Mouse (Mus musculus): ENCODE data around the gene Slc35c2. TPM values are rescaled to one million over a fixed set of nuclear protein-coding genes. Genes with fewer than 3 reads are reported as not detected.

Slc35c2 gene
- polyA plus RNA-seq, 1 experiment: 64.1 TPM

DNA sequence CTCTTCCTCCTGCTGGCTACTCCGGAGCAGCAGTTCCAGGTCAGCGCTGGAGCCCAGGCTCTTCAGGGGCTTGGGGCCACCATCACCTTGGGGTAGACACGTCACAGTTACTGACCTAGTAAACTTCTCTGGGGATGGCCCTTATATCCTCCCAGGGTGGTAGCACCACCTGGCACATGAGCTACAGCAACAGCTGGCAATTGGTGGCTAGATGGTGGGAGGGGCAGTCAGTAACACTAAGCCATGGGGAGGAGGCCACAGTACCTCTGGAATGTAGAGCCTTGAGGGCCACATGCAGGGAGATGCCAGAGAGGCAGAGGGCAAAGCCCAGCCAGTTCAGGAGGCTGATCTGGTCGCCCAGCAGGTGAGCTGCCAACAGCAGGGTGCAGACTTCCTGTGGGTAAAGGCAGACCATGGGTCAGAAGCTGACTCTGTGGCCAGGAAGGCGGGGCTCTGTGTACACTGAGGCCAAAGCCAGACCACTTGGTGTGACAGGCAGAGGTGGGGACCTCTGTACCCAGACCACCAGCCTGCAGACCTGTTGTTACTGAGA lies 10.4 kb downstream of the Slc35c2 start:
- Histone ChIP-seq H3K27ac (ENCODE audit: insufficient read depth, low read depth, low read length) (no peak overlapping the region), H3K36me3 (ENCODE audit: control insufficient read depth, insufficient read depth, low read length) (no peaks in the 10 kb centered on the region), H3K4me3 (ENCODE audit: insufficient read depth, low read depth, low read length) (no peak overlapping the region), H3K27me3 (replicated peaks; ENCODE audit: control insufficient read depth, insufficient read depth, low read length) (no peaks in the 10 kb centered on the region), H3K4me1 (ENCODE audit: control insufficient read depth, insufficient read depth, low read length) (no peaks in the 10 kb centered on the region)
- 79% methylated on average over 5 of the region's 5 CpGs for WGBS
- TF ChIP-seq CTCF (conservative IDR thresholded peaks at IDR 0.05; ENCODE audit: insufficient read depth, insufficient read length, low read depth, low read length): no peak
- no peak for TF ChIP-seq POLR2A (IDR thresholded peaks at IDR 0.05; ENCODE audit: low read depth, low read length)
- DNase-seq: peak; percentile 49

DNA sequence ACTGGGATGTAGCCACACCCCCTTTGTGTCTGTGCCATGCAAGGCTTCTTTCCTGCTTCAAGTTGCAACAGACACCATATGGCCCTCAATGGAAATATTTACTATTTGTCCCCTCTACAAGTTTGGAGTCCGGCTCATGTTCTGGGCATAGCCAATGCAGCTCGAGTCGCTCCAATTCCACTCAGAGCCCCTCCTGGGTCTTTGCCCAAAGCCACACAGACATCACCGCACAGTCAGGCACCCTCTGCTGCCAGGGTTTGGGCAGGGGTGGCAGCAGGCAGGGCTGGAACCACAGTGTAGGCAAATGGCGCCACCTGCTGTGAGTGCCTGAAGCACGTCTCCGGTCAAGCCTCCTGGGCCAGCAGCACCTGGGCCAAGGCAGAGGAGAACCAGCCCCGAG lies 11.8 kb downstream of the Slc35c2 start:
- WGBS: 26% methylated on average over 8 of the region's 8 CpGs
- H3K27me3 ChIP-seq (replicated peaks; ENCODE audit: control insufficient read depth, insufficient read depth, low read length): no peaks in the 10 kb centered on the region
- peak; percentile 76 for DNase-seq

DNA sequence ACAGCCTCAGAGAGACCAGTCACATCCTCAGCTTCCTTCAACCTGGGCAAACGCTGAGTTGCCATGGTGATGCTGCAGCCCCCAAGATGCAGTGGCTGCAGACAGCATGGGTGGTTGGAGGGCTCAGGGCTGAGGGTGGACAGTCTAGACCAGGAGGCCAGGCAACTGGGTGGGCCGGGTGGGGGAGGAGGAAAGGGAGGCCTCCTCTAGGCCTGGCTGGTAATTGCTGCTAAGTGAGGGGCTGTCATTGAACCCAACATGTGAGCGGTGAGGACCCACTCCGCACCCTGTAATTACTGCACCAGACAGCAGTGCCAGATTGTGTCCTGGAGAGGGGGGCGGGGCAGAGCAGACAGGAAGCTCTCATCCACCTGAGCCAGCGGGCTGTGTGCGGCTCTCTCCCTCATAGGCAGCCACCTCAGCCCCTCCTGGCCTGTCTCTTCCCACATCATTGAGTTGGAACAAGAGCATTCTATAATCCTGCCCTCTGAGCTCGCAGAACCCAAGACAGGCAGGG lies 12.5 kb downstream of the Slc35c2 start:
- no peak for DNase-seq
- WGBS: 45% methylated on average over 8 of the region's 8 CpGs
- H3K4me3 ChIP-seq (ENCODE audit: insufficient read depth, low read depth, low read length): no peak overlapping the region
- no peak for TF ChIP-seq CTCF (conservative IDR thresholded peaks at IDR 0.05; ENCODE audit: insufficient read depth, insufficient read length, low read depth, low read length)
- H3K36me3 ChIP-seq (ENCODE audit: control insufficient read depth, insufficient read depth, low read length): no peaks in the 10 kb centered on the region
- H3K4me1 ChIP-seq (ENCODE audit: control insufficient read depth, insufficient read depth, low read length): no peaks in the 10 kb centered on the region
- H3K27ac ChIP-seq (ENCODE audit: insufficient read depth, low read depth, low read length): no peak overlapping the region
- no peaks in the 10 kb centered on the region for H3K27me3 ChIP-seq (replicated peaks; ENCODE audit: control insufficient read depth, insufficient read depth, low read length)

More for the DNA sequence above, 11.8 kb downstream of the Slc35c2 start:
- H3K4me3 ChIP-seq (ENCODE audit: insufficient read depth, low read depth, low read length): no peak overlapping the region
- H3K27ac ChIP-seq (ENCODE audit: insufficient read depth, low read depth, low read length): no peak overlapping the region
- no peaks in the 10 kb centered on the region for H3K4me1 ChIP-seq (ENCODE audit: control insufficient read depth, insufficient read depth, low read length)
- TF ChIP-seq POLR2A (IDR thresholded peaks at IDR 0.05; ENCODE audit: low read depth, low read length) (no peak), CTCF (conservative IDR thresholded peaks at IDR 0.05; ENCODE audit: insufficient read depth, insufficient read length, low read depth, low read length) (peak; percentile 90)
- H3K36me3 ChIP-seq (ENCODE audit: control insufficient read depth, insufficient read depth, low read length): no peaks in the 10 kb centered on the region

DNA sequence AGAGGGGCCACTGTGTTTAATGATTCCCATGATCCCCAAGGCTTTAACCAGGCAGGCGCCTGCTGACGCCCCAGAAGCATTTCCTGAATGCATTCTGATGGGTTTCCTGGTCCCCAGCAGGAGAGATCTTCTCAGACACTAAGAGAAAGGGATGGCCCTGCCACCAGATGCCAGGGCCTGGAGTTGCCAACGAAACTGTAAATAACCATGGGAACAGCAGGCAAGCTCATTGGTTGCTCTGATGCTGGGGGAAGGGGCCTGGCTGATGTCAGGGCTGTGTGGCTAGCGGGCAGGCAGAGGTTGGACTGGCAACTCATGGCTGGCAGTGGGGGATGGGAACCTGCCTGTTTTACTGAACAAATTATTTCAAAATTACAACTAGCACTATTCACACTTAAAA lies 14.1 kb downstream of the Slc35c2 start:
- WGBS: 62% methylated on average over 4 of the region's 4 CpGs
- Histone ChIP-seq H3K36me3 (ENCODE audit: control insufficient read depth, insufficient read depth, low read length) (no peaks in the 10 kb centered on the region), H3K27ac (ENCODE audit: insufficient read depth, low read depth, low read length) (no peak overlapping the region), H3K4me1 (ENCODE audit: control insufficient read depth, insufficient read depth, low read length) (no peaks in the 10 kb centered on the region), H3K4me3 (ENCODE audit: insufficient read depth, low read depth, low read length) (no peak overlapping the region), H3K27me3 (replicated peaks; ENCODE audit: control insufficient read depth, insufficient read depth, low read length) (no peaks in the 10 kb centered on the region)
- TF ChIP-seq POLR2A (IDR thresholded peaks at IDR 0.05; ENCODE audit: low read depth, low read length): no peak
- TF ChIP-seq CTCF (conservative IDR thresholded peaks at IDR 0.05; ENCODE audit: insufficient read depth, insufficient read length, low read depth, low read length): no peak
- no peak for DNase-seq

DNA sequence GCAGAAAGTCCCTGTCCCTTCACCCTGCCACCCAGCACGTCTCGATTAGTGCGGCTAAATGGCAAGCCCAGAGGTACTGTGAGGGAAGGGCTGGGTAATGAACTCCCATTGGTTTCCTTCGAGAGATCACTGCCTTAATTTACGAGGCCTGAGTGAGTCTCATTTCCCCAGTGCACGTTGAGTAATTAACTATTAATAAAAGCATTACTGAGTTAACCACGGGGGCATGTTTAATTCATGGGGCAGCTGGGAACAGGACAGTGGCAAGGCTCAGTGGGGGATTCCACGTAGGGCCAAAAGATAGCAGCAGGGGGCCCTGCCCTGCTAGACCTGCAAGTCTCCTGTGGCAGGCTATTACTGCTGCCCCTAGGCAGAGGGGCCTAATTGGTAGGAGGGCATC lies 16.3 kb downstream of the Slc35c2 start:
- H3K27me3 ChIP-seq (replicated peaks; ENCODE audit: control insufficient read depth, insufficient read depth, low read length): no peaks in the 10 kb centered on the region
- TF ChIP-seq CTCF (conservative IDR thresholded peaks at IDR 0.05; ENCODE audit: insufficient read depth, insufficient read length, low read depth, low read length) (no peak), POLR2A (IDR thresholded peaks at IDR 0.05; ENCODE audit: low read depth, low read length) (no peak)
- no peak for DNase-seq
- no peaks in the 10 kb centered on the region for H3K36me3 ChIP-seq (ENCODE audit: control insufficient read depth, insufficient read depth, low read length)
- 12% methylated on average over 8 of the region's 8 CpGs for WGBS
- H3K4me3 ChIP-seq (ENCODE audit: insufficient read depth, low read depth, low read length): no peak overlapping the region
- H3K4me1 ChIP-seq (ENCODE audit: control insufficient read depth, insufficient read depth, low read length): no peaks in the 10 kb centered on the region
- H3K27ac ChIP-seq (ENCODE audit: insufficient read depth, low read depth, low read length): no peak overlapping the region

DNA sequence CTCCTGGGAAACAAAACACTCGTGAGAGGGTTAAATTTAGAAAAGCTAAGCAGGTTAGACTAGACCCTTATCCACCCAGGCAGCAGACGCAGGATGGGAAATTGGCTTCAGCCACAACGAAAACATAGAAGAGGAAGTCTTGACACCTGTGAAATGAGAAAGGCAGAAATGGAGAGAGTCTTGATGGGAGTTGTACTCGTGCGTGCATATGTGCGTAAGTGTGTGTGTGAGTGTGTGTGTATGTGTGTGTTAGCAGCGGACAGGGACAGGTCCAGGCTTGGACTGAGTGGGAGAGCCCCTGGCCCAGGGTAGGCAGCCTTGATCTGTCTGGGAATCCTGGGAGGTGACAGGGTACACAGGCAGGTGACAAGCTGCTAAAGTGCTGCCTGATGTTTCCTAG lies 16.8 kb downstream of the Slc35c2 start:
- no peak for DNase-seq
- WGBS: 34% methylated on average over 7 of the region's 7 CpGs
- no peak for TF ChIP-seq CTCF (conservative IDR thresholded peaks at IDR 0.05; ENCODE audit: insufficient read depth, insufficient read length, low read depth, low read length)
- TF ChIP-seq POLR2A (IDR thresholded peaks at IDR 0.05; ENCODE audit: low read depth, low read length): no peak
- no peaks in the 10 kb centered on the region for H3K27me3 ChIP-seq (replicated peaks; ENCODE audit: control insufficient read depth, insufficient read depth, low read length)
- no peaks in the 10 kb centered on the region for H3K4me1 ChIP-seq (ENCODE audit: control insufficient read depth, insufficient read depth, low read length)
- no peak overlapping the region for H3K27ac ChIP-seq (ENCODE audit: insufficient read depth, low read depth, low read length)
- no peak overlapping the region for H3K4me3 ChIP-seq (ENCODE audit: insufficient read depth, low read depth, low read length)
- H3K36me3 ChIP-seq (ENCODE audit: control insufficient read depth, insufficient read depth, low read length): no peaks in the 10 kb centered on the region

DNA sequence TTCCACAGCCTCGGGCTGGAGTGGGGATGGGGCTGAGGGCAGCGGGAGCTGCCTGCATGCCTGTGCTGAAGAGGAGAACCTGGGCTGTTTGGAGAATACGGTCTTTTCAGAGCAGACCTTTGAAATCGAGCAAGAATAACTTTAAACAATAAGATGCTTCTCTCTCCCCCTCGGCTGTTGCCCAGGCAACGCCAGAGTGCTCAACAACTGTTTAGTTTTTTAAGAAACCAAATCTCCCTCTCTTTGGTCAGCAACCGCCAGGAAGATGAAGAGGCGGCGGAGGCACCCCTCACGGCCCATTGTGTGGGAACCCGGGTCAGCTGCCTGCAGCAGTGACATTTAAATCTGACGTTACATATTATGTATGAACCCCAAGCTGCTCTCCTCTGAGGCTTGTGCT lies 20.9 kb downstream of the Slc35c2 start:
- no peak for DNase-seq
- TF ChIP-seq POLR2A (IDR thresholded peaks at IDR 0.05; ENCODE audit: low read depth, low read length): no peak
- no peak for TF ChIP-seq CTCF (conservative IDR thresholded peaks at IDR 0.05; ENCODE audit: insufficient read depth, insufficient read length, low read depth, low read length)
- Histone ChIP-seq H3K27me3 (replicated peaks; ENCODE audit: control insufficient read depth, insufficient read depth, low read length) (no peaks in the 10 kb centered on the region), H3K36me3 (ENCODE audit: control insufficient read depth, insufficient read depth, low read length) (no peaks in the 10 kb centered on the region), H3K4me1 (ENCODE audit: control insufficient read depth, insufficient read depth, low read length) (no peaks in the 10 kb centered on the region), H3K27ac (ENCODE audit: insufficient read depth, low read depth, low read length) (no peak overlapping the region), H3K4me3 (ENCODE audit: insufficient read depth, low read depth, low read length) (no peak overlapping the region)
- 17% methylated on average over 12 of the region's 12 CpGs for WGBS
